ENCODE assay signal across 15 mouse cellular contexts in the genomic region with DNA sequence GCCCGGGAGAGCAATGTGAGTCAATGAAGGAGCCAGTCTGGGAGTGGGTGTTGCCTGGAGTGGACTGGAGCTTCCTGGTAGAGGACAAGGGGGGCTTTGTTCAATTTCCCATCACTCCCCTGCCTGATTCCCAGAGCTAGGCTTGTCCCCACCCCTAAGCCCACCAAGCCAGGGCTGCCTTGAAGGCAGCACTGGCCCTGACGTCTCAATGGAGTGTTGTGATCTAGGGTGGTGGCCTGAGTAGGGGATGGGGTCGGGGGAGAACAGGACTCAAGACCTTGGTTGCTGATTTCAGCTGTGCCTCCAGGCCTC. TPM values are rescaled to one million over a fixed set of nuclear protein-coding genes. Genes with fewer than 3 reads are reported as not detected.
DNase-seq lines count a peak whose midpoint lies in the region; ATAC-seq lines count a peak whose summit lies in the region.
"Had no signal": no experiment of that assay in that cellular context is flagged by ENCODE, and none has a peak within 500 bp of the region (broad histone marks: within the 10 kb centered on the region; RNA-seq: fewer than 3 reads in every experiment).

No protein-coding gene starts in this region.

- no peak overlapping the region for H3K9ac ChIP-seq in midbrain, embryonic 15.5 days
- no peak overlapping the region for H3K9ac ChIP-seq in midbrain, embryonic 14.5 days (replicated peaks; ENCODE audit: low read length)
- H3K9ac ChIP-seq in forebrain, embryonic 12.5 days = no peak overlapping the region
- H3K9ac ChIP-seq in intestine, embryonic 15.5 days = no peak overlapping the region
- 0 out of 2 replicates have a peak overlapping the region, but pooled peaks have one; percentile 26 for H3K9ac ChIP-seq in neural tube, embryonic 13.5 days
- H3K9ac ChIP-seq: liver, embryonic 12.5 days had no signal

- H3K27me3 ChIP-seq in midbrain, embryonic 15.5 days (replicated peaks) = no peaks in the 10 kb centered on the region
- no peaks in the 10 kb centered on the region for H3K27me3 ChIP-seq in midbrain, embryonic 14.5 days (ENCODE audit: control insufficient read depth, insufficient read depth, low read length)
- H3K27me3 ChIP-seq in forebrain, embryonic 12.5 days = peaks cover 8% of the 10 kb centered on the region; the same call in 1 of the 2 replicates
- H3K27me3 ChIP-seq in intestine, embryonic 15.5 days (replicated peaks) = no peaks in the 10 kb centered on the region
- H3K27me3 ChIP-seq in neural tube, embryonic 13.5 days = no peaks in the 10 kb centered on the region

- no peak for DNase-seq in midbrain, embryonic 14.5 days
- no peak for DNase-seq in adrenal gland, postnatal 4 days (ENCODE audit: low spot score in 2 of 2)
- no peak for DNase-seq in frontal cortex, postnatal 36 days (ENCODE audit: low spot score in 2 of 2)
- DNase-seq: adrenal gland, postnatal 25 days; gastrocnemius, adult 2 months; heart, adult 2 months; right cerebral cortex, postnatal 25 days had no signal

- H3K4me3 ChIP-seq in midbrain, embryonic 15.5 days = no peak overlapping the region
- no peak overlapping the region for H3K4me3 ChIP-seq in midbrain, embryonic 14.5 days (replicated peaks; ENCODE audit: low read depth, low read length)
- H3K4me3 ChIP-seq in forebrain, embryonic 12.5 days (replicated peaks) = no peak overlapping the region
- no peak overlapping the region for H3K4me3 ChIP-seq in intestine, embryonic 15.5 days (replicated peaks)
- no peak overlapping the region for H3K4me3 ChIP-seq in neural tube, embryonic 13.5 days
- H3K4me3 ChIP-seq: gastrocnemius, adult 2 months; heart, adult 2 months; liver, embryonic 12.5 days had no signal

- ATAC-seq in midbrain, embryonic 15.5 days (replicated peaks) = peak; percentile 28; the same call in 1 of the 2 replicates
- ATAC-seq in midbrain, embryonic 14.5 days (ENCODE audit: low FRiP score, low TSS enrichment) = no peak
- no peak for ATAC-seq in forebrain, embryonic 12.5 days (ENCODE audit: low FRiP score)
- peak; percentile 27 for ATAC-seq in intestine, embryonic 15.5 days
- peak; percentile 55; the same call in 1 of the 2 replicates for ATAC-seq in neural tube, embryonic 13.5 days (ENCODE audit: low read depth)
- ATAC-seq in CD4-positive, CD25-positive, alpha-beta regulatory T cell, adult 4 months = no peak
- ATAC-seq: liver, embryonic 12.5 days had no signal

- H3K9me3 ChIP-seq in midbrain, embryonic 15.5 days = no peaks in the 10 kb centered on the region
- H3K9me3 ChIP-seq in midbrain, embryonic 14.5 days (ENCODE audit: control insufficient read depth, low read length) = no peaks in the 10 kb centered on the region
- no peaks in the 10 kb centered on the region for H3K9me3 ChIP-seq in forebrain, embryonic 12.5 days
- H3K9me3 ChIP-seq in intestine, embryonic 15.5 days = no peaks in the 10 kb centered on the region
- H3K9me3 ChIP-seq in neural tube, embryonic 13.5 days = no peaks in the 10 kb centered on the region
- H3K9me3 ChIP-seq: G1E; liver, embryonic 12.5 days had no signal

- 54% methylated on average over 3 of the region's 3 CpGs for WGBS in midbrain, embryonic 15.5 days
- 49% methylated on average over 3 of the region's 3 CpGs for WGBS in midbrain, embryonic 14.5 days
- 36% methylated on average over 3 of the region's 3 CpGs for WGBS in forebrain, embryonic 12.5 days
- 64% methylated on average over 3 of the region's 3 CpGs for WGBS in intestine, embryonic 15.5 days
- WGBS in neural tube, embryonic 13.5 days = 50% methylated on average over 3 of the region's 3 CpGs

- peaks cover 23% of the 10 kb centered on the region for H3K4me1 ChIP-seq in midbrain, embryonic 15.5 days
- H3K4me1 ChIP-seq in midbrain, embryonic 14.5 days (ENCODE audit: control insufficient read depth, insufficient read depth, low read length) = peaks cover 8% of the 10 kb centered on the region; the same call in 1 of the 2 replicates
- H3K4me1 ChIP-seq in forebrain, embryonic 12.5 days = peaks cover 22% of the 10 kb centered on the region
- H3K4me1 ChIP-seq in intestine, embryonic 15.5 days (replicated peaks) = peaks cover 24% of the 10 kb centered on the region
- H3K4me1 ChIP-seq in neural tube, embryonic 13.5 days (replicated peaks) = peaks cover 36% of the 10 kb centered on the region
- H3K4me1 ChIP-seq: liver, embryonic 12.5 days had no signal

- no peaks in the 10 kb centered on the region for H3K36me3 ChIP-seq in midbrain, embryonic 15.5 days (replicated peaks)
- H3K36me3 ChIP-seq in midbrain, embryonic 14.5 days (ENCODE audit: control insufficient read depth, insufficient read depth, low read length) = no peaks in the 10 kb centered on the region
- H3K36me3 ChIP-seq in forebrain, embryonic 12.5 days (replicated peaks) = no peaks in the 10 kb centered on the region
- H3K36me3 ChIP-seq in intestine, embryonic 15.5 days = peaks cover 2% of the 10 kb centered on the region; the same call in 1 of the 2 replicates
- H3K36me3 ChIP-seq in neural tube, embryonic 13.5 days = no peaks in the 10 kb centered on the region
- H3K36me3 ChIP-seq: G1E; liver, embryonic 12.5 days had no signal

- peak overlapping the region; percentile 46; the same call in 1 of the 2 replicates for H3K27ac ChIP-seq in midbrain, embryonic 15.5 days
- H3K27ac ChIP-seq in midbrain, embryonic 14.5 days (replicated peaks; ENCODE audit: low read depth, low read length) = no peak overlapping the region
- peak overlapping the region; percentile 56; the same call in 1 of the 2 replicates for H3K27ac ChIP-seq in forebrain, embryonic 12.5 days
- H3K27ac ChIP-seq in intestine, embryonic 15.5 days = peak overlapping the region; percentile 58
- H3K27ac ChIP-seq in neural tube, embryonic 13.5 days (replicated peaks) = peak overlapping the region; percentile 68
- H3K27ac ChIP-seq: gastrocnemius, adult 2 months; heart, adult 2 months; liver, embryonic 12.5 days had no signal

- no peak overlapping the region for H3K4me2 ChIP-seq in midbrain, embryonic 15.5 days
- no peak overlapping the region for H3K4me2 ChIP-seq in midbrain, embryonic 14.5 days (ENCODE audit: low read length)
- H3K4me2 ChIP-seq in forebrain, embryonic 12.5 days = no peak overlapping the region
- H3K4me2 ChIP-seq in intestine, embryonic 15.5 days (replicated peaks) = no peak overlapping the region
- H3K4me2 ChIP-seq in neural tube, embryonic 13.5 days = no peak overlapping the region
- H3K4me2 ChIP-seq: liver, embryonic 12.5 days had no signal

RNA-seq across cellular contexts. Expression of a gene that starts 8.3 kb away (rescaled TPM):
- 7.8 and 12.9 TPM in 2 replicates for polyA plus RNA-seq in midbrain, embryonic 15.5 days (2015; fragmentation: Nextera tagmentation; extraction: Ambion mirVana)
- 4.3 and 4.4 TPM in 2 replicates for polyA plus RNA-seq in midbrain, embryonic 14.5 days (2014; fragmentation: Nextera tagmentation; extraction: Ambion mirVana)
- 10.8 and 14.8 TPM in 2 replicates for polyA plus RNA-seq in forebrain, embryonic 12.5 days (2016; fragmentation: Nextera tagmentation; extraction: Ambion mirVana)
- 60.0 and 63.0 TPM in 2 replicates for polyA plus RNA-seq in intestine, embryonic 15.5 days (2015; fragmentation: Nextera tagmentation; extraction: Ambion mirVana)
- polyA plus RNA-seq in neural tube, embryonic 13.5 days (2015; fragmentation: Nextera tagmentation; extraction: Ambion mirVana) = 11.9 and 14.7 TPM in 2 replicates
- 10 to 100 TPM; 62.1 to 69.1 TPM for total RNA-seq in adrenal gland, postnatal 4 days (2021)
- not detected for polyA plus RNA-seq in CD4-positive, CD25-positive, alpha-beta regulatory T cell, adult 4 months (2017; shearing (Covaris generic))
- total RNA-seq: G1E; neutrophil, adult 5-6 weeks had no signal
- polyA plus RNA-seq: G1E had no signal

RNA-seq across cellular contexts. Expression of a gene that starts 46.4 kb away (rescaled TPM):
- 68.1 and 75.5 TPM in 2 replicates for polyA plus RNA-seq in midbrain, embryonic 15.5 days (2015; fragmentation: Nextera tagmentation; extraction: Ambion mirVana)
- polyA plus RNA-seq in midbrain, embryonic 14.5 days (2014; fragmentation: Nextera tagmentation; extraction: Ambion mirVana) = 68.8 and 71.6 TPM in 2 replicates
- 60.4 and 61.4 TPM in 2 replicates for polyA plus RNA-seq in forebrain, embryonic 12.5 days (2016; fragmentation: Nextera tagmentation; extraction: Ambion mirVana)
- 67.0 and 76.6 TPM in 2 replicates for polyA plus RNA-seq in intestine, embryonic 15.5 days (2015; fragmentation: Nextera tagmentation; extraction: Ambion mirVana)
- 61.8 and 62.9 TPM in 2 replicates for polyA plus RNA-seq in neural tube, embryonic 13.5 days (2015; fragmentation: Nextera tagmentation; extraction: Ambion mirVana)
- 10 to 100 TPM; 63.6 to 65.1 TPM for total RNA-seq in adrenal gland, postnatal 4 days (2021)
- 10 to 100 TPM; 35.0 to 38.4 TPM for polyA plus RNA-seq in CD4-positive, CD25-positive, alpha-beta regulatory T cell, adult 4 months (2017; shearing (Covaris generic))

Comparison
In these comparisons a context has a peak if more than half of its experiments do, and no peak if none do; other contexts are left out.
1. ATAC-seq: peak in midbrain, embryonic 15.5 days (single experiment), intestine, embryonic 15.5 days (single experiment) and neural tube, embryonic 13.5 days (single experiment); none in midbrain, embryonic 14.5 days (single experiment), forebrain, embryonic 12.5 days (single experiment) and CD4-positive, CD25-positive, alpha-beta regulatory T cell, adult 4 months (single experiment).